ENCODE assay signal across 8 mouse cellular contexts in genomic region chr14:27067866-27068271, GRCm38 (mm10). TPM values are rescaled to one million over a fixed set of nuclear protein-coding genes. Genes with fewer than 3 reads are reported as not detected.
A peak's percentile ranks its signal among the peaks of the same experiment; 100 is the strongest.
DNase-seq lines count a peak whose midpoint lies in the region; ATAC-seq and TF ChIP-seq lines count a peak whose summit lies in the region.

No protein-coding gene starts in this region.

- DNase-seq in gastrocnemius, adult 2 months: no peak
- no peak for DNase-seq in gastrocnemius, postnatal 10 days
- DNase-seq in left cerebral cortex, postnatal 14 days (ENCODE audit: low spot score in 2 of 2): no peak
- no peak for DNase-seq in cerebellum, adult 11 months

- ATAC-seq in hindbrain, embryonic 12.5 days (ENCODE audit: low FRiP score): no peak
- peak; percentile 38; the same call in 1 of the 2 replicates for ATAC-seq in midbrain, embryonic 13.5 days
- ATAC-seq in megakaryocyte progenitor cell, adult 5-6 weeks (replicated peaks; ENCODE audit: poor library complexity): no peak

- peaks cover 26% of the 10 kb centered on the region for H3K4me1 ChIP-seq in brown adipose tissue, adult 24 weeks (ENCODE audit: control insufficient read depth, insufficient read depth, insufficient read length, low read length)
- peaks cover 71% of the 10 kb centered on the region for H3K4me1 ChIP-seq in hindbrain, embryonic 12.5 days
- peaks cover 60% of the 10 kb centered on the region for H3K4me1 ChIP-seq in midbrain, embryonic 13.5 days (replicated peaks)

- no peaks in the 10 kb centered on the region; the same call in 1 of the 2 replicates for H3K27me3 ChIP-seq in hindbrain, embryonic 12.5 days
- H3K27me3 ChIP-seq in midbrain, embryonic 13.5 days: no peaks in the 10 kb centered on the region

- H3K4me3 ChIP-seq in gastrocnemius, adult 2 months: 0 out of 2 replicates have a peak overlapping the region, but pooled peaks have one; percentile 4
- no peak overlapping the region for H3K4me3 ChIP-seq in brown adipose tissue, adult 24 weeks (ENCODE audit: insufficient read depth, low read depth, low read length)
- H3K4me3 ChIP-seq in hindbrain, embryonic 12.5 days: no peak overlapping the region
- H3K4me3 ChIP-seq in midbrain, embryonic 13.5 days (replicated peaks): no peak overlapping the region

- no peaks in the 10 kb centered on the region for H3K36me3 ChIP-seq in hindbrain, embryonic 12.5 days
- H3K36me3 ChIP-seq in midbrain, embryonic 13.5 days: no peaks in the 10 kb centered on the region

- intact Hi-C loops in gastrocnemius, adult 2 months (cut with DNase I): no loop called here
- intact Hi-C loops in left cerebral cortex, postnatal 14 days (cut with DNase I): no loop called here

- H3K27ac ChIP-seq in gastrocnemius, adult 2 months: peak overlapping the region; percentile 73
- peak overlapping the region; percentile 70 for H3K27ac ChIP-seq in brown adipose tissue, adult 24 weeks (replicated peaks; ENCODE audit: low read depth, low read length)
- peak overlapping the region; percentile 40 for H3K27ac ChIP-seq in hindbrain, embryonic 12.5 days
- peak overlapping the region; percentile 30; the same call in 1 of the 2 replicates for H3K27ac ChIP-seq in midbrain, embryonic 13.5 days

- no peak for TF ChIP-seq CTCF in gastrocnemius, adult 2 months (IDR thresholded peaks at IDR 0.05)

- no peak overlapping the region for H3K9ac ChIP-seq in hindbrain, embryonic 12.5 days
- H3K9ac ChIP-seq in midbrain, embryonic 13.5 days (replicated peaks): no peak overlapping the region

- WGBS in hindbrain, embryonic 12.5 days: 19% methylated on average over 6 of the region's 6 CpGs
- 15% methylated on average over 6 of the region's 6 CpGs for WGBS in midbrain, embryonic 13.5 days

- no peaks in the 10 kb centered on the region for H3K9me3 ChIP-seq in hindbrain, embryonic 12.5 days (replicated peaks)
- no peaks in the 10 kb centered on the region for H3K9me3 ChIP-seq in midbrain, embryonic 13.5 days

- H3K4me2 ChIP-seq in hindbrain, embryonic 12.5 days (replicated peaks): peak overlapping the region; percentile 17; the same call in 1 of the 2 replicates
- H3K4me2 ChIP-seq in midbrain, embryonic 13.5 days (replicated peaks): peak overlapping the region; percentile 6; the same call in 1 of the 2 replicates

RNA-seq across cellular contexts. Expression of gene Il17rd, which starts 29.1 kb away (rescaled TPM):
- total RNA-seq in gastrocnemius, adult 2 months (2021): 1 to 10 TPM; 2.1 to 3.0 TPM
- 1 to 10 TPM; 6.5 to 7.1 TPM for total RNA-seq in gastrocnemius, postnatal 10 days (2021)
- polyA plus RNA-seq in brown adipose tissue, adult 24 weeks (2012; ENCODE audit: insufficient read depth, insufficient read length, missing spikeins): 0.67 and 0.79 TPM in 2 replicates
- polyA plus RNA-seq in hindbrain, embryonic 12.5 days (2016; fragmentation: Nextera tagmentation; extraction: Ambion mirVana): 7.6 and 8.6 TPM in 2 replicates
- polyA plus RNA-seq in midbrain, embryonic 13.5 days (2015; fragmentation: Nextera tagmentation; extraction: Ambion mirVana): 2.5 and 2.8 TPM in 2 replicates
- total RNA-seq in megakaryocyte progenitor cell, adult 5-6 weeks (2015): not detected in 2 replicates
- total RNA-seq in megakaryocyte progenitor cell, adult 5-6 weeks (2017): not detected in 2 replicates
- 1 to 10 TPM; 2.9 to 3.1 TPM for total RNA-seq in left cerebral cortex, postnatal 14 days (2021)

RNA-seq across cellular contexts. Expression of gene Arhgef3, which starts 46.8 kb away (rescaled TPM):
- 10 to 100 TPM in 1 of 2 experiments, 1 to 10 TPM in 1; 8.5 to 20.0 TPM for total RNA-seq in gastrocnemius, adult 2 months (2021)
- total RNA-seq in gastrocnemius, postnatal 10 days (2021): 10 to 100 TPM; 15.6 to 18.1 TPM
- polyA plus RNA-seq in brown adipose tissue, adult 24 weeks (2012; ENCODE audit: insufficient read depth, insufficient read length, missing spikeins): 8.0 and 8.9 TPM in 2 replicates
- polyA plus RNA-seq in hindbrain, embryonic 12.5 days (2016; fragmentation: Nextera tagmentation; extraction: Ambion mirVana): 6.6 and 7.6 TPM in 2 replicates
- polyA plus RNA-seq in midbrain, embryonic 13.5 days (2015; fragmentation: Nextera tagmentation; extraction: Ambion mirVana): 1.7 and 2.4 TPM in 2 replicates
- total RNA-seq in megakaryocyte progenitor cell, adult 5-6 weeks (2015): 11.0 and 13.8 TPM in 2 replicates
- 15.5 and 18.0 TPM in 2 replicates for total RNA-seq in megakaryocyte progenitor cell, adult 5-6 weeks (2017)
- total RNA-seq in left cerebral cortex, postnatal 14 days (2021): 10 to 100 TPM; 50.4 to 50.5 TPM
